Mouse (Mus musculus): ENCODE measurements around the gene Ptpa. TPM values are rescaled to one million over a fixed set of nuclear protein-coding genes. Genes with fewer than 3 reads are reported as not detected.
A peak's percentile ranks its signal among the peaks of the same experiment; 100 is the strongest.
"Not testable (repeated sequence)": the region's sequence is repeated elsewhere in the genome, so short reads cannot be mapped to it uniquely, and the experiment has no call there.

The Ptpa gene
- total RNA-seq, 4 experiments from 2014 or later = 135 to 153 (median 141) TPM

GRCm38 (mm10) chr2:30402351-30402826 is 13.4 kb upstream of the Ptpa start:
- DNase-seq = no peak

- no peak for DNase-seq
Measured at GRCm38 (mm10) chr2:30402843-30403242, 13.0 kb upstream of the Ptpa start.

- no peak for DNase-seq
Measured at GRCm38 (mm10) chr2:30403870-30404269, 12.0 kb upstream of the Ptpa start.

GRCm38 (mm10) chr2:30407221-30407620 is 8.6 kb upstream of the Ptpa start:
- no peak for DNase-seq

- DNase-seq = no peak
Measured at GRCm38 (mm10) chr2:30407778-30408177, 8.1 kb upstream of the Ptpa start.

- DNase-seq = no peak
Measured at GRCm38 (mm10) chr2:30408452-30409100, 7.3 kb upstream of the Ptpa start.

GRCm38 (mm10) chr2:30409454-30410176 is 6.2 kb upstream of the Ptpa start:
- no peak for DNase-seq

GRCm38 (mm10) chr2:30413038-30413973 is 2.5 kb upstream of the Ptpa start:
- no peak for DNase-seq

- no peak for DNase-seq
Measured at GRCm38 (mm10) chr2:30414101-30414500, 1.7 kb upstream of the Ptpa start.

- no peak for DNase-seq
Measured at GRCm38 (mm10) chr2:30414681-30415080, 1.2 kb upstream of the Ptpa start.

GRCm38 (mm10) chr2:30415157-30415935 is 493 bp upstream of the Ptpa start, which contains the start of gene Crat:
Gene Crat (minus strand): TSS chr2:30415813.
- peak; percentile 94 for DNase-seq

GRCm38 (mm10) chr2:30416649-30416965 is 768 bp downstream of the Ptpa start:
- DNase-seq = no peak

GRCm38 (mm10) chr2:30417154-30417553 is 1.3 kb downstream of the Ptpa start:
- DNase-seq = not testable (repeated sequence)

GRCm38 (mm10) chr2:30417595-30418165 is 1.8 kb downstream of the Ptpa start:
- DNase-seq = no peak

- DNase-seq = no peak
Measured at GRCm38 (mm10) chr2:30418259-30418658, 2.4 kb downstream of the Ptpa start.

- DNase-seq = no peak
Measured at GRCm38 (mm10) chr2:30419112-30419511, 3.3 kb downstream of the Ptpa start.

- DNase-seq = no peak
Measured at GRCm38 (mm10) chr2:30421432-30421831, 5.6 kb downstream of the Ptpa start.

- DNase-seq = peak; percentile 84
Measured at GRCm38 (mm10) chr2:30429156-30429555, 13.3 kb downstream of the Ptpa start.

- no peak for DNase-seq
Measured at GRCm38 (mm10) chr2:30435326-30436155, 19.7 kb downstream of the Ptpa start.

- DNase-seq = no peak
Measured at GRCm38 (mm10) chr2:30436156-30436545, 20.3 kb downstream of the Ptpa start.

GRCm38 (mm10) chr2:30436809-30437208 is 21.0 kb downstream of the Ptpa start:
- DNase-seq = no peak
